Comparison of ENCODE assay signal across 17 mouse cellular contexts in the genomic region with DNA sequence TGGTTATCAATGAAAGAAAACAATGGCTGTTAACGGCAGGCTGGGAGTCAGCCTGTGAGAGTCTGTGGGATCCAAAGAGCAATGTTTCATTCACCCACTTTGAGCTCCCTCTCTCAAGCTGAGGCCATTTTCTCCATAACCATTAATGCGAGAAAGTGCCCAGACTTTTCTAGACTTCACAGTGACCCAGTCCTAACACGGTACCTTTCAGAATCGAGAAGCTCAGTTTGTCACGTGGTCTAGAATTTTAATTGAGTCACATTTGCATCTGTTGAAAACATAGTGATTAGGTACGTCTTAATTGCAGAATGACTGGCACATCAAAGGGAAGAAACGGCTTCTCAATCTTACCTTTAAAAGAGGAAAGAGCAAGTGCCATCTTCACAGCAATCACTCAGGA.
DNase-seq lines count a peak whose midpoint lies in the region; ATAC-seq lines count a peak whose summit lies in the region.
"Had no signal": no experiment of that assay in that cellular context is flagged by ENCODE, and none has a peak within 500 bp of the region (broad histone marks: within the 10 kb centered on the region; RNA-seq: fewer than 3 reads in every experiment).

No protein-coding gene starts in this region.

- no peak for ATAC-seq in hindbrain, embryonic 16.5 days
- no peak for ATAC-seq in hindbrain, embryonic 11.5 days (ENCODE audit: low FRiP score)
- ATAC-seq in forebrain, embryonic 14.5 days, result peak; percentile 56
- no peak for ATAC-seq in midbrain, embryonic 16.5 days

- peak overlapping the region; percentile 44 for H3K27ac ChIP-seq in hindbrain, embryonic 16.5 days (ENCODE audit: low read depth, low read length)
- H3K27ac ChIP-seq in hindbrain, embryonic 11.5 days (ENCODE audit: low read depth, low read length), result no peak overlapping the region
- peak overlapping the region; percentile 51; the same call in 1 of the 2 replicates for H3K27ac ChIP-seq in forebrain, embryonic 10.5 days
- H3K27ac ChIP-seq in forebrain, embryonic 14.5 days (ENCODE audit: low read depth, low read length), result peak overlapping the region; percentile 59
- H3K27ac ChIP-seq in midbrain, embryonic 16.5 days (ENCODE audit: low read length), result 0 out of 2 replicates have a peak overlapping the region, but pooled peaks have one; percentile 62
- H3K27ac ChIP-seq: liver, embryonic 14.5 days; lung, embryonic 15.5 days had no signal

- WGBS in hindbrain, embryonic 16.5 days, result 27% methylated on average over 7 of the region's 7 CpGs
- WGBS in hindbrain, embryonic 11.5 days, result 51% methylated on average over 7 of the region's 7 CpGs
- 57% methylated on average over 7 of the region's 7 CpGs for WGBS in forebrain, embryonic 10.5 days
- WGBS in forebrain, embryonic 14.5 days, result 8% methylated on average over 7 of the region's 7 CpGs
- WGBS in midbrain, embryonic 16.5 days, result 33% methylated on average over 7 of the region's 7 CpGs

- H3K36me3 ChIP-seq in hindbrain, embryonic 16.5 days (ENCODE audit: control insufficient read depth, insufficient read depth, low read length), result no peaks in the 10 kb centered on the region; the same call in 1 of the 2 replicates
- H3K36me3 ChIP-seq in hindbrain, embryonic 11.5 days (ENCODE audit: control insufficient read depth, insufficient read depth, low read length), result no peaks in the 10 kb centered on the region
- H3K36me3 ChIP-seq in forebrain, embryonic 10.5 days (replicated peaks), result peaks cover 47% of the 10 kb centered on the region
- peaks cover 4% of the 10 kb centered on the region; the same call in 1 of the 2 replicates for H3K36me3 ChIP-seq in forebrain, embryonic 14.5 days (ENCODE audit: control insufficient read depth, insufficient read depth, low read length)
- H3K36me3 ChIP-seq in midbrain, embryonic 16.5 days (ENCODE audit: control insufficient read depth, insufficient read depth, low read length), result no peaks in the 10 kb centered on the region

- no peaks in the 10 kb centered on the region for H3K27me3 ChIP-seq in hindbrain, embryonic 16.5 days (replicated peaks; ENCODE audit: control insufficient read depth, insufficient read depth, low read length)
- H3K27me3 ChIP-seq in hindbrain, embryonic 11.5 days (ENCODE audit: control insufficient read depth, insufficient read depth, low read length), result no peaks in the 10 kb centered on the region
- no peaks in the 10 kb centered on the region for H3K27me3 ChIP-seq in forebrain, embryonic 10.5 days (ENCODE audit: poor library complexity, severe bottlenecking)
- no peaks in the 10 kb centered on the region for H3K27me3 ChIP-seq in forebrain, embryonic 14.5 days (replicated peaks; ENCODE audit: control insufficient read depth, insufficient read depth, low read length)
- H3K27me3 ChIP-seq in midbrain, embryonic 16.5 days (ENCODE audit: control insufficient read depth, insufficient read depth, low read depth, low read length), result no peaks in the 10 kb centered on the region
- H3K27me3 ChIP-seq: heart, embryonic 12.5 days; lung, embryonic 15.5 days had no signal

- no peak overlapping the region for H3K9ac ChIP-seq in hindbrain, embryonic 16.5 days (ENCODE audit: low read depth, low read length)
- H3K9ac ChIP-seq in hindbrain, embryonic 11.5 days (ENCODE audit: low read depth, low read length), result no peak overlapping the region
- H3K9ac ChIP-seq in forebrain, embryonic 14.5 days (ENCODE audit: low read length), result peak overlapping the region; percentile 22; the same call in 1 of the 2 replicates
- no peak overlapping the region for H3K9ac ChIP-seq in midbrain, embryonic 16.5 days (ENCODE audit: low read depth, low read length)
- H3K9ac ChIP-seq: heart, embryonic 12.5 days; liver, embryonic 14.5 days; lung, embryonic 15.5 days had no signal

- H3K4me1 ChIP-seq in hindbrain, embryonic 16.5 days (ENCODE audit: control insufficient read depth, insufficient read depth, low read depth, low read length), result peaks cover 8% of the 10 kb centered on the region
- H3K4me1 ChIP-seq in hindbrain, embryonic 11.5 days (replicated peaks; ENCODE audit: control insufficient read depth, insufficient read depth, low read length), result no peaks in the 10 kb centered on the region
- H3K4me1 ChIP-seq in forebrain, embryonic 10.5 days, result peaks cover 12% of the 10 kb centered on the region
- H3K4me1 ChIP-seq in forebrain, embryonic 14.5 days (ENCODE audit: control insufficient read depth, insufficient read depth, low read length), result peaks cover 11% of the 10 kb centered on the region
- peaks cover 11% of the 10 kb centered on the region for H3K4me1 ChIP-seq in midbrain, embryonic 16.5 days (ENCODE audit: control insufficient read depth, insufficient read depth, low read length)
- H3K4me1 ChIP-seq: lung, embryonic 15.5 days had no signal

- H3K9me3 ChIP-seq in hindbrain, embryonic 16.5 days (ENCODE audit: control insufficient read depth, low read length), result no peaks in the 10 kb centered on the region
- no peaks in the 10 kb centered on the region for H3K9me3 ChIP-seq in hindbrain, embryonic 11.5 days (ENCODE audit: control insufficient read depth, low read length)
- no peaks in the 10 kb centered on the region for H3K9me3 ChIP-seq in forebrain, embryonic 10.5 days
- no peaks in the 10 kb centered on the region for H3K9me3 ChIP-seq in forebrain, embryonic 14.5 days (replicated peaks; ENCODE audit: control insufficient read depth, low read length)
- no peaks in the 10 kb centered on the region for H3K9me3 ChIP-seq in midbrain, embryonic 16.5 days (replicated peaks; ENCODE audit: control insufficient read depth, low read length, poor library complexity, severe bottlenecking)
- H3K9me3 ChIP-seq: heart, embryonic 12.5 days; lung, embryonic 15.5 days had no signal

- no peak overlapping the region for H3K4me3 ChIP-seq in hindbrain, embryonic 16.5 days (ENCODE audit: low read length)
- no peak overlapping the region for H3K4me3 ChIP-seq in hindbrain, embryonic 11.5 days (ENCODE audit: low read depth, low read length)
- H3K4me3 ChIP-seq in forebrain, embryonic 10.5 days, result no peak overlapping the region
- H3K4me3 ChIP-seq in forebrain, embryonic 14.5 days (ENCODE audit: low read depth, low read length), result no peak overlapping the region
- H3K4me3 ChIP-seq in midbrain, embryonic 16.5 days (ENCODE audit: low read depth, low read length), result no peak overlapping the region
- H3K4me3 ChIP-seq: heart, embryonic 12.5 days; lung, embryonic 15.5 days had no signal

- H3K4me2 ChIP-seq in hindbrain, embryonic 16.5 days (ENCODE audit: low read length), result no peak overlapping the region
- no peak overlapping the region for H3K4me2 ChIP-seq in hindbrain, embryonic 11.5 days (replicated peaks; ENCODE audit: low read depth, low read length)
- peak overlapping the region; percentile 6; the same call in 1 of the 2 replicates for H3K4me2 ChIP-seq in forebrain, embryonic 14.5 days (ENCODE audit: low read length)
- H3K4me2 ChIP-seq in midbrain, embryonic 16.5 days (ENCODE audit: low read length), result no peak overlapping the region
- H3K4me2 ChIP-seq: heart, embryonic 12.5 days; lung, embryonic 15.5 days had no signal

- no peak for DNase-seq in hindbrain, embryonic 11.5 days (ENCODE audit: low spot score)
- DNase-seq in forebrain, embryonic 10.5 days (ENCODE audit: extremely low spot score, low spot score), result no peak
- peak; percentile 67 for DNase-seq in forebrain, embryonic 14.5 days (ENCODE audit: low spot score)
- DNase-seq in ovary, adult 18-20 months (ENCODE audit: low spot score), result no peak
- no peak for DNase-seq in cerebellum, adult 9-11 months
- DNase-seq: B cell, adult 2 months; cerebellum, adult 2 months; heart, postnatal 14 days; kidney, adult 8-10 months; lung, postnatal 4 days; spleen, adult 18-20 months; thymus, postnatal 4 days had no signal
